Mouse (Mus musculus) left cerebral cortex, adult 18-20 months (tissue): ENCODE results near the gene Sf1. TPM values are rescaled to one million over a fixed set of nuclear protein-coding genes. Genes with fewer than 3 reads are reported as not detected.

Experiments
- DNase-seq, 2 experiments: peaks; one replicate each; pipeline ENCODE4 v3.0.0; 2021 to 2022; ENCODE audit warnings: low spot score in 2 of 2, mixed read lengths in 1 of 2
- long read RNA-seq, 2 experiments: library from polyadenylated mRNA; stranded (forward); transcript quantifications; one replicate each; pipeline ENCODE4 v2.0.0; 2021
- total RNA-seq, 2 experiments: library from RNA; stranded (reverse); gene quantifications; 2 replicates each; pipeline ENCODE4 v1.2.3; 2021

Gene Sf1
- 100 to 1,000 TPM; 188 to 211 TPM for total RNA-seq
- long read RNA-seq, experiment 1, full-length matches to known transcripts: 27 of 70 reads
- long read RNA-seq, experiment 1, partial matches to known transcripts: 14 of 70 reads
- long read RNA-seq, experiment 1, other reads (novel, unspliced or antisense): 29 of 70 reads
- long read RNA-seq, experiment 2, full-length matches to known transcripts: 12 of 39 reads
- long read RNA-seq, experiment 2, partial matches to known transcripts: 20 of 39 reads
- long read RNA-seq, experiment 2, other reads (novel, unspliced or antisense): 7 of 39 reads

GRCm38 (mm10) chr19:6363411-6364240 lies at the start of gene Sf1:
Gene Sf1 (plus strand): TSS chr19:6363690.
- DNase-seq: peak; percentile 99 to 100

- no peak for DNase-seq
These were observed 49.7 kb upstream of the Sf1 start for GRCm38 (mm10) chr19:6313796-6314195.

GRCm38 (mm10) chr19:6314513-6314912 lies 49.0 kb upstream of the Sf1 start:
- DNase-seq: no peak

GRCm38 (mm10) chr19:6315573-6315972 lies 47.9 kb upstream of the Sf1 start:
- DNase-seq: no peak

- DNase-seq: no peak
These were observed 45.3 kb upstream of the Sf1 start for GRCm38 (mm10) chr19:6318145-6318544.

GRCm38 (mm10) chr19:6321358-6321757 lies 42.1 kb upstream of the Sf1 start:
- DNase-seq: no peak

GRCm38 (mm10) chr19:6321786-6322621 lies 41.5 kb upstream of the Sf1 start:
- no peak for DNase-seq

- no peak for DNase-seq
These were observed 38.7 kb upstream of the Sf1 start for GRCm38 (mm10) chr19:6324751-6325150.

GRCm38 (mm10) chr19:6331178-6331577 lies 32.3 kb upstream of the Sf1 start:
- DNase-seq: no peak

- peak; percentile 45 to 62 for DNase-seq
These were observed 31.6 kb upstream of the Sf1 start for GRCm38 (mm10) chr19:6331719-6332516.

- DNase-seq: no peak
These were observed 29.5 kb upstream of the Sf1 start for GRCm38 (mm10) chr19:6333761-6334595.

- peak; percentile 95 to 97 for DNase-seq
These were observed 28.6 kb upstream of the Sf1 start, which contains the start of gene Men1 for GRCm38 (mm10) chr19:6334673-6335457. Gene Men1 (plus strand): TSS chr19:6334979.

- no peak for DNase-seq
These were observed 28.0 kb upstream of the Sf1 start for GRCm38 (mm10) chr19:6335458-6335827.

- DNase-seq: no peak
These were observed 26.6 kb upstream of the Sf1 start for GRCm38 (mm10) chr19:6336920-6337319.

GRCm38 (mm10) chr19:6338171-6338570 lies 25.3 kb upstream of the Sf1 start:
- no peak for DNase-seq

- DNase-seq: no peak
These were observed 24.8 kb upstream of the Sf1 start for GRCm38 (mm10) chr19:6338716-6339115.

- no peak for DNase-seq
These were observed 24.3 kb upstream of the Sf1 start for GRCm38 (mm10) chr19:6339191-6339590.

- no peak for DNase-seq
These were observed 23.5 kb upstream of the Sf1 start for GRCm38 (mm10) chr19:6339890-6340504.
